Mouse (Mus musculus) right cerebral cortex, adult 18-20 months (tissue): ENCODE results near the gene H2-M11.

ENCODE experiments used
- DNase-seq: peaks from one replicate; pipeline ENCODE4 v3.0.0; 2022; ENCODE audit warnings: mixed read lengths

The H2-M11 gene

DNA sequence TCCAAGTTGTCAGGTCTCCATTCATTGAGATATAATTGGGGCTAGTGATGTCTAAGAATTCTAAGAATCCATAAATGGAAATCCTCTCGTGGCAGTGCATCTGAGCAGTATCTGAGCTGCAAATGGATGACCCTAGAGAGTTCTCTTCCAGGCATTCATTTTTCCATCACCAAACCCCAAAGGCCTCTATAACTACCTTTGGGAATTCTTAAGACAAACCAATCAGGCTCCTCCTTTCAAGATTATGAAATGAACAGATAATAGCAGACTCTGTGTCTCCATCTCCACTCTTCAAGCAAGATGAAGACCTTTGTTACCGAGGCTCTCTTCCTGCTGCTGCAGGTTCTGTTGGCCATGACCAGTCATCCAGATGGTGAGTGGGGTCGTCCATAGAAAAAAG is at the start of gene H2-M11:
Gene H2-M11 (plus strand): TSS at position 301 of the 400 bp plus-strand sequence.
- no peak for DNase-seq

DNA sequence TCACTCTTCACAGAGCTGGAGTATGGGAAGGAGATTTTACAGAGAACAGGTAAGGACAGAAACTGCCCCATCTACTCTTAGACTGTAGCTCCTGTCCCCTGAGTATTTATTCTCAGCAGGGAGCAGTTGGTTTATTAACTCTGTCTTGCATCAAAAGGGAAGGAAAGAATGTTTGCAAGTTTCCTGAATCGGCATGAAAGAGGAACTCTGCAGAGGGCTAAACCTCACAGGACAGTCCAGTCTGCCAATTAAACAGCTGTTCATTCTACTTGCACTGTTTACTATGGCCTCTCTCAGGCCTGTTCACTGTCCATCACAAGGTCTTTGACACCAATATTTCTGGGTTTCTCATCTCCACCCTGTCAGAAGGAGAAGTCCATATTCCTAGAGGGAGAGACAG is 46.4 kb upstream of the H2-M11 start:
- no peak for DNase-seq

DNA sequence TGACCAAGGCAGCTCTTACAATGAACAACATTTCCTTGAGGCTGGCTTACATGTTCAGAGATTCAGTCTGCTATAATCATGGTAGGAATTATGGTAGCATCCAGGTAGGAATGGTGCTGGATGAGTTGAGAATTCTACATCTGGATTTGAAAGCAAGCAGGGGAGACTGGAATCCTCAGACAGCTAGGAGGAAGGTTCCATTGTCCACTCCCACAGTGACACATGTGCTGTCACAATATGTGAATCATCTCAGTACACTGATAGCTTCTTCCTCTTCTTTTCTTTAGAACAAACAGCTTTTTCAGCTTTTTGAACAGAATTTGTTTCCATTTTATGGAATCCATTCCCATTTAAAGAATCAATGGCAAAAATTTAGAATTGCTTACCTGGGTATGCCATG is 43.0 kb upstream of the H2-M11 start:
- DNase-seq: no peak
